Mouse (Mus musculus) MEL (cell line): ENCODE results near the gene Cdc73. TPM values are rescaled to one million over a fixed set of nuclear protein-coding genes. Genes with fewer than 3 reads are reported as not detected.

Experiments used
- DNase-seq: peaks from one replicate; pipeline ENCODE4 v3.0.0; 2011; ENCODE audit warnings: low read depth, low spot score
- H3K27ac ChIP-seq: 2 replicates; pipeline ENCODE4 v1.5.1; 2012; ENCODE audit warnings: low read depth, mild to moderate bottlenecking, control low read depth, low read length, moderate library complexity; ENCODE audit not compliant: control insufficient read depth
- H3K27me3 ChIP-seq, 2 experiments: fragments of 150-350 bp in 1 of 2; sonication (generic) in 1 of 2; 2 replicates each; pipeline ENCODE4 v1.6.1; 2012; ENCODE audit warnings: low read length in 2 of 2, mild to moderate bottlenecking in 2 of 2, improper control_type of control experiment in 1 of 2, moderate library complexity in 1 of 2; ENCODE audit not compliant: insufficient read depth in 2 of 2, control insufficient read depth in 1 of 2
- H3K36me3 ChIP-seq, 2 experiments: 2 replicates each; pipeline ENCODE4 v1.6.1; 2012 to 2014; ENCODE audit warnings: low read length in 2 of 2, improper control_type of control experiment in 1 of 2, inconsistent platforms in 1 of 2, mild to moderate bottlenecking in 1 of 2; ENCODE audit not compliant: insufficient read depth in 2 of 2, control insufficient read depth in 1 of 2
- H3K4me1 ChIP-seq, 2 experiments: fragments of 150-350 bp in 1 of 2; sonication (generic) in 1 of 2; 2 replicates each; pipeline ENCODE4 v1.6.1; 2012; ENCODE audit warnings: low read length in 2 of 2, improper control_type of control experiment in 1 of 2, mild to moderate bottlenecking in 1 of 2; ENCODE audit not compliant: insufficient read depth in 2 of 2, control insufficient read depth in 1 of 2
- H3K4me3 ChIP-seq, 2 experiments: fragments of 150-350 bp in 1 of 2; sonication (generic) in 1 of 2; 2 replicates each; pipeline ENCODE4 v1.5.1; 2012; ENCODE audit warnings: low read depth in 2 of 2, low read length in 2 of 2, mild to moderate bottlenecking in 2 of 2, moderate library complexity in 2 of 2, control low read depth in 1 of 2, improper control_type of control experiment in 1 of 2; ENCODE audit not compliant: control insufficient read depth in 1 of 2, insufficient read depth in 1 of 2
- H3K79me2 ChIP-seq: 2 replicates; pipeline ENCODE4 v1.6.1; 2012; ENCODE audit warnings: mild to moderate bottlenecking, low read length, moderate library complexity; ENCODE audit not compliant: control insufficient read depth, poor library complexity, insufficient read depth
- H3K9ac ChIP-seq: 2 replicates; pipeline ENCODE4 v1.6.1; 2012; ENCODE audit warnings: low read depth, mild to moderate bottlenecking, control low read depth, low read length, moderate library complexity; ENCODE audit not compliant: control insufficient read depth, poor library complexity, severe bottlenecking
- H3K9me3 ChIP-seq: fragments of 150-350 bp; sonication (generic); replicated peaks from 2 replicates; pipeline ENCODE4 v1.6.1; 2012; ENCODE audit warnings: mild to moderate bottlenecking, low read length, improper control_type of control experiment, moderate library complexity; ENCODE audit not compliant: insufficient read depth
- BHLHE40 ChIP-seq: IDR thresholded peaks from 2 replicates; pipeline ENCODE4 v1.6.1; 2012; ENCODE audit warnings: low read depth, mild to moderate bottlenecking, inconsistent platforms, low read length, improper control_type of control experiment, borderline replicate concordance
- CTCF ChIP-seq, 3 experiments: IDR thresholded peaks in 2 of 3; conservative IDR thresholded peaks in 1 of 3; 2 replicates each; pipeline ENCODE4 v1.5.1; 2011 to 2012; ENCODE audit warnings: low read length in 3 of 3, low read depth in 2 of 3, mild to moderate bottlenecking in 2 of 3, improper control_type of control experiment in 1 of 3, inconsistent platforms in 1 of 3, mixed read lengths in 1 of 3, moderate library complexity in 1 of 3; ENCODE audit not compliant: control insufficient read depth in 1 of 3, insufficient read depth in 1 of 3, poor library complexity in 1 of 3, severe bottlenecking in 1 of 3
- E2F4 ChIP-seq: IDR thresholded peaks from 2 replicates; pipeline ENCODE4 v1.6.1; 2011; ENCODE audit warnings: low read depth, low read length, improper control_type of control experiment, borderline replicate concordance
- ETS1 ChIP-seq: IDR thresholded peaks from 2 replicates; pipeline ENCODE4 v1.6.1; 2012; ENCODE audit warnings: low read depth, mild to moderate bottlenecking, inconsistent platforms, low read length, improper control_type of control experiment, moderate library complexity
- GATA1 ChIP-seq: IDR thresholded peaks from 2 replicates; pipeline ENCODE4 v1.6.1; 2011; ENCODE audit warnings: low read depth, low read length, improper control_type of control experiment
- HCFC1 ChIP-seq: IDR thresholded peaks from 2 replicates; pipeline ENCODE4 v1.6.1; 2012; ENCODE audit warnings: low read depth, mild to moderate bottlenecking, inconsistent platforms, low read length, improper control_type of control experiment, moderate library complexity
- MAFK ChIP-seq: IDR thresholded peaks from 2 replicates; pipeline ENCODE4 v1.6.1; 2011; ENCODE audit warnings: low read depth, mild to moderate bottlenecking, low read length, improper control_type of control experiment, borderline replicate concordance
- MYC ChIP-seq: IDR thresholded peaks from 2 replicates; pipeline ENCODE4 v1.6.1; 2011; ENCODE audit warnings: low read depth, mild to moderate bottlenecking, low read length, improper control_type of control experiment, moderate library complexity
- NELFE ChIP-seq: IDR thresholded peaks from 2 replicates; pipeline ENCODE4 v1.6.1; 2011; ENCODE audit warnings: low read depth, low read length, improper control_type of control experiment
- POLR2A ChIP-seq, 2 experiments: IDR thresholded peaks; 2 replicates each; pipeline ENCODE4 v1.6.1; 2011 to 2012; ENCODE audit warnings: low read length in 2 of 2, mild to moderate bottlenecking in 2 of 2, control low read depth in 1 of 2, improper control_type of control experiment in 1 of 2, low read depth in 1 of 2, moderate library complexity in 1 of 2; ENCODE audit not compliant: control insufficient read depth in 1 of 2, insufficient read depth in 1 of 2, poor library complexity in 1 of 2
- POLR2AphosphoS2 ChIP-seq: IDR thresholded peaks from 2 replicates; pipeline ENCODE4 v1.6.1; 2011; ENCODE audit warnings: low read length, improper control_type of control experiment
- RAD21 ChIP-seq: IDR thresholded peaks from 2 replicates; pipeline ENCODE4 v1.6.1; 2011; ENCODE audit warnings: mild to moderate bottlenecking, low read depth, low read length, improper control_type of control experiment
- RCOR1 ChIP-seq: IDR thresholded peaks from 2 replicates; pipeline ENCODE4 v1.6.1; 2012; ENCODE audit warnings: low read depth, mild to moderate bottlenecking, inconsistent platforms, low read length, improper control_type of control experiment
- SMC3 ChIP-seq: IDR thresholded peaks from 2 replicates; pipeline ENCODE4 v1.6.1; 2011; ENCODE audit warnings: low read depth, low read length, improper control_type of control experiment
- ZC3H11A ChIP-seq: IDR thresholded peaks from 2 replicates; pipeline ENCODE4 v1.6.1; 2012; ENCODE audit warnings: low read depth, mild to moderate bottlenecking, inconsistent platforms, low read length, improper control_type of control experiment
- ZNF384 ChIP-seq: IDR thresholded peaks from 2 replicates; pipeline ENCODE4 v1.6.1; 2012; ENCODE audit warnings: low read depth, mild to moderate bottlenecking, inconsistent platforms, low read length, improper control_type of control experiment
- polyA plus RNA-seq, 2 experiments: library from polyadenylated mRNA; stranded (reverse) in 1 of 2; unstranded in 1 of 2; fragments of >175 nt in 1 of 2; fragments of >200 nt in 1 of 2; gene quantifications; 2 replicates each; pipeline versions ENCODE4 v1.2.1 to v1.2.4; 2012; ENCODE audit warnings: low replicate concordance in 2 of 2, low read depth in 1 of 2; ENCODE audit not compliant: insufficient read length in 2 of 2, insufficient read depth in 1 of 2, missing spikeins in 1 of 2
- total RNA-seq: library from RNA; depleted of rRNA; stranded (reverse); fragments of 300-350 nt; gene quantifications from 2 replicates; pipeline ENCODE4 v1.2.3, GENCODE M21; 2012

Cdc73 gene
- total and polyA plus RNA-seq, 3 experiments = 11.6 to 65.8 (median 55.2) TPM

GRCm38 (mm10) chr1:143701736-143702135 is 957 bp downstream of the Cdc73 start:
- peak overlapping the region; percentile 78 for H3K27ac ChIP-seq
- TF ChIP-seq ETS1 = no peak
- TF ChIP-seq NELFE = no peak
- TF ChIP-seq CTCF (IDR thresholded peaks at IDR 0.05 in 2 of 3, conservative IDR thresholded peaks at IDR 0.05 in 1 of 3; ENCODE audit: control insufficient read depth in 1 of 3, insufficient read depth in 1 of 3, low read depth in 2 of 3, low read length in 3 of 3, poor library complexity in 1 of 3, severe bottlenecking in 1 of 3) = no peak
- no peak for TF ChIP-seq RCOR1
- peak; percentile 54; the same call in 1 of the 2 replicates for TF ChIP-seq ZNF384
- H3K27me3 ChIP-seq = no peaks in the 10 kb centered on the region
- peaks cover 3 to 4% of the 10 kb centered on the region in 2 experiments; a peak in 1 of 4 replicates for H3K4me1 ChIP-seq
- H3K36me3 ChIP-seq = peaks cover 15 to 18% of the 10 kb centered on the region in 2 experiments
- H3K9me3 ChIP-seq = no peaks in the 10 kb centered on the region
- peaks cover 42% of the 10 kb centered on the region for H3K79me2 ChIP-seq
- H3K4me3 ChIP-seq = peak overlapping the region; percentile 84 to 97
- peak; percentile 38 for DNase-seq
- peak overlapping the region; percentile 93 for H3K9ac ChIP-seq

GRCm38 (mm10) chr1:143684849-143685248 is 17.8 kb downstream of the Cdc73 start:
- TF ChIP-seq POLR2AphosphoS2 = no peak
- TF ChIP-seq MAFK = peak; percentile 44; the same call in 1 of the 2 replicates
- H3K36me3 ChIP-seq = peaks cover 0 to 44% of the 10 kb centered on the region in 2 experiments; a peak in 2 of 4 replicates

DNA sequence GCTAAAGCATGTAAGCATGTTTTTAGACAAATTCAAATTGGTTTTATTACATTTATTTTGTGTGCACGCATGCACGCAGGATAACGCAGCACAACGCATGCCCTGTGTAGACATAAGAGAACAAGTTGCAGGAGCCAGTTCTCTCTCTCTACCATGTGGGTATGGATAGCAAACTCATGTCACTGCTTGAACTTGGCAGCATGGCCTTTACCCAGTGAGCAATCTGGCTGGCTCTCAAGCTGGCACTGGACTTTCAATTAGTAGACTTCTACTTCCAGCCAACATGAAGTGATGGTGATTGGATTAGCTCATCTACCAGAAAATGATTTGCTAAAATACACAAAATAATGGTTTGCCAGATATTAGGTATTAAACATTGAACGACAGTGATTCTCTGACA is 21.6 kb downstream of the Cdc73 start:
- Histone ChIP-seq H3K36me3 (peaks cover 0 to 41% of the 10 kb centered on the region in 2 experiments; a peak in 2 of 4 replicates), H3K9me3 (no peaks in the 10 kb centered on the region), H3K4me3 (no peak overlapping the region)

More at GRCm38 (mm10) chr1:143684849-143685248, 17.8 kb downstream of the Cdc73 start:
- Histone ChIP-seq H3K27me3 (no peaks in the 10 kb centered on the region), H3K27ac (no peak overlapping the region), H3K9ac (no peak overlapping the region), H3K79me2 (no peaks in the 10 kb centered on the region), H3K4me3 (no peak overlapping the region), H3K4me1 (no peaks in the 10 kb centered on the region), H3K9me3 (no peaks in the 10 kb centered on the region)
- no peak for DNase-seq

DNA sequence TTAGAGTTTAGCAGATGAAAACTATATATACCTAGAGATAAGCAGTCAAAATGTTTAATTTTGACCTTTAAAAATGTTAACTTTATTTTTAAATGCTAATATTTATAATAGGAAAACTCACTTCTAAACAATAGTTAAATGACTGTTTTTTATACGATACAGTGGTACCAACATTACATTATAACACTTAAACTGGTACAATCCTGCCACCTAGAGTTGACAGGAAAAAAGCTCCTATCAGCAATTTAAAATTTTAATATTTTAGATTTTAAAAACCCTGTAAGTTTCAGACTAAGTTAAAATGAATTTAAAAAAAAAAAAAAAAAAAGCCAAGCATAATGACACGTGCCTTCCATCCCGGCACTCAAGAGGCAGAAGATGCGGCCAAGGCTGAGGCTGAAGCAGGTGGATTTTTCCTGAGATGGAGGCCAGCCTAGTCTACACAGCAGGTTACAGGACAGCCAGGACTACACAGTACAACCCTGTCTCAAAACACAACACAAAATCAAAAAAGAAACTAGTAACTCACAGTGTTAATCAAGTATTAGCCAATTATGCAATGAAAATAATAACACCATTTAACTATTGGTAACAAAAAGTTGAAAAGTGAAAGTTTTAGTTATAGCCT is 26.8 kb downstream of the Cdc73 start:
- DNase-seq = no peak
- no peaks in the 10 kb centered on the region for H3K27me3 ChIP-seq
- no peaks in the 10 kb centered on the region for H3K79me2 ChIP-seq
- no peaks in the 10 kb centered on the region for H3K4me1 ChIP-seq
- no peak for TF ChIP-seq ETS1
- TF ChIP-seq E2F4 = no peak
- TF ChIP-seq CTCF (IDR thresholded peaks at IDR 0.05 in 2 of 3, conservative IDR thresholded peaks at IDR 0.05 in 1 of 3; ENCODE audit: control insufficient read depth in 1 of 3, insufficient read depth in 1 of 3, low read depth in 2 of 3, low read length in 3 of 3, poor library complexity in 1 of 3, severe bottlenecking in 1 of 3) = peak in 1 of 3 experiments; percentile 37; a peak in 2 of 6 replicates
- no peak for TF ChIP-seq ZC3H11A
- TF ChIP-seq BHLHE40 = no peak
- TF ChIP-seq RAD21 = peak; percentile 56
- TF ChIP-seq SMC3 = peak; percentile 14; the same call in 1 of the 2 replicates
- TF ChIP-seq POLR2A (IDR thresholded peaks at IDR 0.05; ENCODE audit: control insufficient read depth in 1 of 2, insufficient read depth in 1 of 2, low read depth in 1 of 2, low read length in 2 of 2, poor library complexity in 1 of 2) = no peak
- no peak for TF ChIP-seq HCFC1
- TF ChIP-seq MYC = no peak
- TF ChIP-seq, all 39 proteins: peak for 3
- Histone ChIP-seq H3K9ac (no peak overlapping the region), H3K36me3 (peaks cover 0 to 45% of the 10 kb centered on the region in 2 experiments; a peak in 2 of 4 replicates), H3K9me3 (no peaks in the 10 kb centered on the region), H3K4me3 (no peak overlapping the region), H3K27ac (no peak overlapping the region)

More for the DNA sequence above, 21.6 kb downstream of the Cdc73 start:
- DNase-seq = no peak
- Histone ChIP-seq H3K79me2 (no peaks in the 10 kb centered on the region), H3K9ac (no peak overlapping the region), H3K27ac (no peak overlapping the region), H3K4me1 (no peaks in the 10 kb centered on the region), H3K27me3 (no peaks in the 10 kb centered on the region)
- TF ChIP-seq GATA1 = no peak
